In the genomic region with DNA sequence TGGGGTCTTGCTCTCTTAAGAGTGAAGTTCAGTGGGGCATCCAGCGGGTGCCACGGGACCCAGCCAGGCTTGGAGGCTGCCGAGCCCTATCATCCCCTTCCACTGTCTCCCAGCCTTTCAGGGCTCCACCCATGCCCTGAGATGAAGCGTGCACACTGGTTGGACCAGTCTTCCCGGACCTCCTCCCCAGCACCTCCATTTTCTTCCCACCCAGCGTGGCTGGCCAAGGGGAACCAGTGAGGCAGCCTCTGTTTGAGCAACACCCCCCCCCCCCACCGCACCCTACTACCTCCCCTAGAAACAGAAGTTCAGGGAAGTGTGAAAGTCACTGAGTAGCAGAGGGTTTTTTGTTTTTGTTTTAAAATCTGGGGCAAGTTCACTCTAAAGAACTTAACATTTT, we compare ENCODE assay signal across 20 mouse cellular contexts. TPM values are rescaled to one million over a fixed set of nuclear protein-coding genes. Genes with fewer than 3 reads are reported as not detected.
"Had no signal": no experiment of that assay in that cellular context is flagged by ENCODE, and none has a peak within 500 bp of the region (broad histone marks: within the 10 kb centered on the region; RNA-seq: fewer than 3 reads in every experiment).

Ceacam19 (minus strand) TSS at position 117 of the 400 bp plus-strand sequence.

- H3K4me3 ChIP-seq: limb, embryonic 12.5 days; liver, embryonic 15.5 days; midbrain, embryonic 10.5 days; neural tube, embryonic 12.5 days had no signal

- H3K9ac ChIP-seq: limb, embryonic 12.5 days; liver, embryonic 15.5 days; neural tube, embryonic 12.5 days had no signal

- H3K27me3 ChIP-seq: limb, embryonic 12.5 days; liver, embryonic 15.5 days; neural tube, embryonic 12.5 days had no signal

- H3K27ac ChIP-seq: limb, embryonic 12.5 days; liver, embryonic 15.5 days; midbrain, embryonic 10.5 days; neural tube, embryonic 12.5 days had no signal

- H3K4me2 ChIP-seq: limb, embryonic 12.5 days; liver, embryonic 11.5 days; liver, embryonic 15.5 days; neural tube, embryonic 12.5 days had no signal

- ATAC-seq: lung, postnatal 0 days had no signal

- DNase-seq: kidney, adult 18-20 months; kidney, postnatal 10 days; layer of hippocampus, adult 9-11 months; layer of hippocampus, postnatal 36 days; lung, adult 2 months; lung, postnatal 36 days; midbrain, embryonic 14.5 days; right cerebral cortex, postnatal 4 days; spleen, adult 18-20 months; thymus, postnatal 4 days had no signal

- H3K9me3 ChIP-seq: liver, embryonic 15.5 days; neural tube, embryonic 12.5 days had no signal

- H3K4me1 ChIP-seq: limb, embryonic 12.5 days; liver, embryonic 15.5 days; midbrain, embryonic 10.5 days; neural tube, embryonic 12.5 days had no signal

- H3K36me3 ChIP-seq: limb, embryonic 12.5 days; liver, embryonic 15.5 days; midbrain, embryonic 10.5 days; neural tube, embryonic 12.5 days had no signal

RNA-seq across cellular contexts. Expression of gene Ceacam19, which starts in this region (rescaled TPM):
- total RNA-seq: layer of hippocampus, postnatal 36 days; left cerebral cortex, adult 8-10 months; left cerebral cortex, postnatal 25 days; megakaryocyte progenitor cell, adult 5-6 weeks had no signal
- polyA plus RNA-seq: kidney, embryonic 14.5 days; limb, embryonic 12.5 days; liver, embryonic 11.5 days; liver, embryonic 15.5 days; midbrain, embryonic 10.5 days; midbrain, embryonic 14.5 days; neural tube, embryonic 12.5 days had no signal
